Mouse (Mus musculus) G1E (cell line): ENCODE results near the gene Usp33.

Experiments
- CTCF ChIP-seq: IDR thresholded peaks from 2 replicates; pipeline ENCODE4 v1.5.1; 2012; ENCODE audit warnings: low read depth, low read length, inconsistent platforms, mixed read lengths
- GATA1 ChIP-seq: IDR thresholded peaks from 2 replicates; pipeline ENCODE4 v1.6.1; 2012; ENCODE audit warnings: borderline replicate concordance, low read length, inconsistent platforms, mixed read lengths

DNA sequence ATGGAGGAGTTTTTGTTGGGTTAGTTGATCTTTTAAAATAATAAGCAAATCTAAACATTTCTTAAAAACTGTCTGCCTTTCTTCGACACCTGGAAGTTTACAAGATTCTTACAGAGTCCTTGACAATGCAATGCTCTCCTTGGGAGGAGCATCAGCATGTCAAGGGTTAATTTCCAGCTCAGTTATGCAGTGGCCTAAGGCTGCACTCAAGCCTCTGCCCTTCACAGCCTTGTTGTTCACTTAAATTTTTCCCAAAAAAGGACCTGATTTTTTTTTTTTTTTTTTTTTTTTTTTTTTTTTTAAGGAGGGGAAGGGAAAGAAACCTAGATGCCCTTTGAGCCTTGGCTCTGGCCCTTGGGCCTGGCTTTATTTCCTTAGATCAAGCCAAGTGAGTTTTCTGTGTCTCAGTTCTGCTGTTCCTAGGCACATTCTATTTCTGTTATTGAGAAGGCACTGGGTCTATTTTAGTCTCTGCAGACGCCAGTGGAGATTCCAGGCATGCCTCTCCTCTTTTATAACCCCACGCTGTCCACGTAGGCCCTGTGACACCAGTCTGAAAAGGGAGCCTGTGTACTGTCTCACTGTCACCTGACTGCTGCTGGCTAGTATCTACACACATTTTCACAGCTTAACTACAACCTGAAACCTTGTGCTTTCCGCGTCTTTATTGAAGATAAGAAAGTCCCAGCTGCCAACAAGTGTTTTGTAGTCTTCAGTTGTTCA, 42.0 kb upstream of the Usp33 start:
- TF ChIP-seq CTCF (no peak), GATA1 (no peak)
